Mouse (Mus musculus): Measurements from ENCODE around the gene Usp6nl. TPM values are rescaled to one million over a fixed set of nuclear protein-coding genes. Genes with fewer than 3 reads are reported as not detected.

Usp6nl gene
- polyA plus RNA-seq, 1 experiment from 2014 or later, result 8.9 TPM

DNA sequence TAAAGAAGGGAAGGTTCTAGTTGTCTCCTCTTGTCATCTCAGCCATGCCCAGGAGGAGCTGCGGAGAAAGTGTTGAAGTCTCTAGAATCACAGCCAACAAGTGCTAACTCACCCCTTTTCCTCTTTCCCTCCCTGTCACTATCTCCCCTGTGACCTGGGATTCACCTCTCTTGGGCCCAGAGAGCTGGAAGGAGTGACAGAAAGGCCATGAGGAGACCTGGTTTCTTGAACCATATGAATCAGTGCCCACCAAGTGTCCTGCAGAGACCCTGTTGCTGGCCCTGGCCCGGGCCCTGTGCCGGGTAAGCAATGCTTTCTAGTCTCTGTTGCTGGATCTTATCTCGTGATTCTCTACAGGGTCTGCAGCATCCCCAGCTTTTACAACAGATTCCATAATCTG, 155.4 kb downstream of the Usp6nl start:
- Histone ChIP-seq H3K27ac (replicated peaks) (peak overlapping the region; percentile 30; the same call in 1 of the 2 replicates), H3K9me3 (ENCODE audit: control insufficient read depth, low read length) (no peaks in the 10 kb centered on the region)

DNA sequence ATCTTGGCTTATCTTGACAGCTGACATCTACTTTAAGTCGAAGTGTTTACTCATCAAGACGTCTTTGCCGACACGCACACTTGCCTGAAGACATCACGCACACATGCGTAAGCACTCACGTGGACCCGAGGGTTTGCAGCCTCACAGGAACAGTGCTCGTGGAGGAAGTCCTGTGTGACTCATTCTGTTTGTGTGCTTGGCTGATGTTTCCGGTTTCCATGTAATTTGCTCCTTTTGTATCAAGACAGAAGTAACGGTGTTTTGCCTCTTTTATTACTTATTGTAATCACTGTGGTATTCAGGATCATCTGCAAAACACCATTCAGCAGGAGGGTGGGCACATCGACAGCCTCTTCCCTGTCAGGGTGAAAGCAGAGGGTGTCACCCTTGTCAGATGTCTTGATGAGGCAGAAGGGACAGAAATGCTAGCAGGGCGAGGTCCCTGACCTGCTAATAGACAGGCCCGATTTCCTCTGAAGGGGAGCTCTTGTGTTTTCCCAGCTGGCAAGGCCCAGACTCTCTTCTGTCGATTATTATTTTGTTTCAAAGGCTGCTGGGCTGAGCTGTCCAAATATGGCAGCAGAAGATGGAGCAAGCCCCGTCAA, 156.0 kb downstream of the Usp6nl start:
- Histone ChIP-seq H3K9ac (ENCODE audit: low read length) (no peak overlapping the region), H3K4me1 (replicated peaks; ENCODE audit: control insufficient read depth, insufficient read depth) (peaks cover 3% of the 10 kb centered on the region; the same call in 1 of the 2 replicates), H3K9me3 (ENCODE audit: control insufficient read depth, low read length) (no peaks in the 10 kb centered on the region), H3K4me3 (ENCODE audit: low read depth, low read length) (no peak overlapping the region), H3K27ac (replicated peaks) (peak overlapping the region; percentile 67), H3K4me2 (replicated peaks; ENCODE audit: low read depth) (no peak overlapping the region), H3K36me3 (ENCODE audit: control insufficient read depth, insufficient read depth, low read length) (no peaks in the 10 kb centered on the region), H3K27me3 (ENCODE audit: control insufficient read depth, insufficient read depth, low read length) (no peaks in the 10 kb centered on the region)
- DNase-seq (ENCODE audit: low spot score), result no peak
- ATAC-seq (ENCODE audit: low FRiP score, low TSS enrichment), result peak; percentile 60
- no peak for TF ChIP-seq CTCF (IDR thresholded peaks at IDR 0.05; ENCODE audit: low read depth)
- TF ChIP-seq EP300 (optimal IDR thresholded peaks at IDR 0.05), result no peak
- WGBS, result 32% methylated on average over 16 of the region's 16 CpGs

More for the DNA sequence above, 155.4 kb downstream of the Usp6nl start:
- no peaks in the 10 kb centered on the region for H3K27me3 ChIP-seq (ENCODE audit: control insufficient read depth, insufficient read depth, low read length)
- no peak overlapping the region for H3K9ac ChIP-seq (ENCODE audit: low read length)
- no peak for TF ChIP-seq CTCF (IDR thresholded peaks at IDR 0.05; ENCODE audit: low read depth)
- no peak for TF ChIP-seq EP300 (optimal IDR thresholded peaks at IDR 0.05)
- 83% methylated on average over 4 of the region's 4 CpGs for WGBS
- ATAC-seq (ENCODE audit: low FRiP score, low TSS enrichment) (no peak), DNase-seq (ENCODE audit: low spot score) (no peak)
- no peak overlapping the region for H3K4me2 ChIP-seq (replicated peaks; ENCODE audit: low read depth)
- H3K36me3 ChIP-seq (ENCODE audit: control insufficient read depth, insufficient read depth, low read length), result no peaks in the 10 kb centered on the region
- H3K4me1 ChIP-seq (replicated peaks; ENCODE audit: control insufficient read depth, insufficient read depth), result peaks cover 3% of the 10 kb centered on the region; the same call in 1 of the 2 replicates
- no peak overlapping the region for H3K4me3 ChIP-seq (ENCODE audit: low read depth, low read length)

DNA sequence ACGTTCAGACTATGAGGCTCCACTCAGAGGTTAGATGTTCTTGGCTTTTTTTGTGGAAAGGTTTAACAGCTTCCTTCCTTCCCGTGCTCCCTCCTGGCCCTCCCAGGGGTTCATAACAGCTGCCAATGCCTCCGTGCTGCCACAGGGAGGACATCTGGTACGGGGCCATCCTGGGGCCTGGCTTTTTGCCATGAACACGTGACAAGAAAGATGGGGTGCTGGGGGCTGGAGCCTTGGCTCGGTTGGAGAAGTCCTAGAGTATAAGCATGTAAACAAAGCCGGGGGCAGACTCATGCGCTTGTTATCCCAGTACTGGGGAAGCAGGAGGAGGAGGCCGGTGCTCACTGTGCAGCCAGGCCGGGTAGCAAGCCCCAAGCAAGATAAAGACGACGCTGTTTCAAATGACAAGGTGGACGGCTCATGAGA, 156.5 kb downstream of the Usp6nl start:
- no peaks in the 10 kb centered on the region for H3K27me3 ChIP-seq (ENCODE audit: control insufficient read depth, insufficient read depth, low read length)
- no peak overlapping the region for H3K9ac ChIP-seq (ENCODE audit: low read length)
- peak; percentile 38 for TF ChIP-seq CTCF (IDR thresholded peaks at IDR 0.05; ENCODE audit: low read depth)
- no peak for TF ChIP-seq EP300 (optimal IDR thresholded peaks at IDR 0.05)
- H3K36me3 ChIP-seq (ENCODE audit: control insufficient read depth, insufficient read depth, low read length), result no peaks in the 10 kb centered on the region
- DNase-seq (ENCODE audit: low spot score), result peak; percentile 33
- no peak overlapping the region for H3K4me2 ChIP-seq (replicated peaks; ENCODE audit: low read depth)
- WGBS, result 16% methylated on average over 13 of the region's 13 CpGs
- peak overlapping the region; percentile 67 for H3K27ac ChIP-seq (replicated peaks)
- H3K4me1 ChIP-seq (replicated peaks; ENCODE audit: control insufficient read depth, insufficient read depth), result peaks cover 3% of the 10 kb centered on the region; the same call in 1 of the 2 replicates
- ATAC-seq (ENCODE audit: low FRiP score, low TSS enrichment), result peak; percentile 74
- H3K9me3 ChIP-seq (ENCODE audit: control insufficient read depth, low read length), result no peaks in the 10 kb centered on the region
- no peak overlapping the region for H3K4me3 ChIP-seq (ENCODE audit: low read depth, low read length)

DNA sequence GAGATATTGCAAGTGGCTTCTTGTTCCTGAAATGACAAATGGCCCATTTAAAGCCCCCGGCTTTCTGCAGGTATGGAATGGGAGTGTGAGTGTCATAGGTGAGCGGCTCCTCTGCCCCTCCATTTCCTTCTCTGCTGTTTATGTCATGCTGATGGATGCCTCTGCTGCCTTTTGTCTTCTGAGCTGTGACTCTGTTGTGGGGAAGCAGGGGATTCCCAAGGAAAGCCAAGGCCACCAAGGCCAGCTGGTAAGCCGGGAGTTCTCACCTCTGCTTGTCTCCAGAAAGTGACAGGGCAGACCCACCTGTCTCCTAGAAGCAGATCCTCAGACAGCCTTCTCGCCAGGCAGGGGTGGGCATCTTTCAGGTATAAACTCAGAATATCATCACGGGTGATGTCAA, 157.2 kb downstream of the Usp6nl start:
- no peak for TF ChIP-seq CTCF (IDR thresholded peaks at IDR 0.05; ENCODE audit: low read depth)
- no peak for TF ChIP-seq EP300 (optimal IDR thresholded peaks at IDR 0.05)
- H3K27ac ChIP-seq (replicated peaks), result peak overlapping the region; percentile 67; the same call in 1 of the 2 replicates
- ATAC-seq (ENCODE audit: low FRiP score, low TSS enrichment) (no peak), DNase-seq (ENCODE audit: low spot score) (no peak)
- no peak overlapping the region for H3K4me2 ChIP-seq (replicated peaks; ENCODE audit: low read depth)
- 69% methylated on average over 5 of the region's 5 CpGs for WGBS
- H3K4me3 ChIP-seq (ENCODE audit: low read depth, low read length), result no peak overlapping the region
- H3K36me3 ChIP-seq (ENCODE audit: control insufficient read depth, insufficient read depth, low read length), result no peaks in the 10 kb centered on the region
- H3K9ac ChIP-seq (ENCODE audit: low read length), result no peak overlapping the region
- no peaks in the 10 kb centered on the region for H3K9me3 ChIP-seq (ENCODE audit: control insufficient read depth, low read length)
- H3K27me3 ChIP-seq (ENCODE audit: control insufficient read depth, insufficient read depth, low read length), result no peaks in the 10 kb centered on the region
- H3K4me1 ChIP-seq (replicated peaks; ENCODE audit: control insufficient read depth, insufficient read depth), result peaks cover 5% of the 10 kb centered on the region; the same call in 1 of the 2 replicates

DNA sequence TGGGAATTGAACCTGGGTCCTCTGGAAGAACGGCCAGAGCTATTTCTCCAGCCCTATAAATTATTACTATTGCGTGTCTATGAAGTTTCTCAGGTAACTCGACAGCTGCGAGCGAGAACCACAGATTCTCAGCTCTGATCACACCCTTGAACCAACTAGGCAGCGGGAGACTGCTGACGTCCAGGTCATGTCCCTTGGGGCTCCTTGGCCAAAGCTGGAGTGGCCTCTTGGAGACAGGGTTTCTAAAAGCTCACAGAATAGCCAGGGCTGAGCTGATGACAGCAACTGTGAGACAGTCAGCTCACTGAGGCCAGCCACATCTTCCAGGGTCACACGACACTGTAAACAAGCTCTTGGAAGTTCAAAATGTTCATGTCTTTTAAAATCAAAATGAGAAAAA, 159.5 kb downstream of the Usp6nl start:
- Histone ChIP-seq H3K36me3 (ENCODE audit: control insufficient read depth, insufficient read depth, low read length) (no peaks in the 10 kb centered on the region), H3K9me3 (ENCODE audit: control insufficient read depth, low read length) (no peaks in the 10 kb centered on the region), H3K27me3 (ENCODE audit: control insufficient read depth, insufficient read depth, low read length) (no peaks in the 10 kb centered on the region), H3K4me1 (replicated peaks; ENCODE audit: control insufficient read depth, insufficient read depth) (peaks cover 5% of the 10 kb centered on the region; the same call in 1 of the 2 replicates), H3K27ac (replicated peaks) (no peak overlapping the region), H3K4me2 (replicated peaks; ENCODE audit: low read depth) (no peak overlapping the region), H3K9ac (ENCODE audit: low read length) (no peak overlapping the region), H3K4me3 (ENCODE audit: low read depth, low read length) (no peak overlapping the region)
- TF ChIP-seq CTCF (IDR thresholded peaks at IDR 0.05; ENCODE audit: low read depth), result no peak
- no peak for TF ChIP-seq EP300 (optimal IDR thresholded peaks at IDR 0.05)
- WGBS, result 88% methylated on average over 8 of the region's 8 CpGs
- ATAC-seq (ENCODE audit: low FRiP score, low TSS enrichment) (no peak), DNase-seq (ENCODE audit: low spot score) (no peak)

DNA sequence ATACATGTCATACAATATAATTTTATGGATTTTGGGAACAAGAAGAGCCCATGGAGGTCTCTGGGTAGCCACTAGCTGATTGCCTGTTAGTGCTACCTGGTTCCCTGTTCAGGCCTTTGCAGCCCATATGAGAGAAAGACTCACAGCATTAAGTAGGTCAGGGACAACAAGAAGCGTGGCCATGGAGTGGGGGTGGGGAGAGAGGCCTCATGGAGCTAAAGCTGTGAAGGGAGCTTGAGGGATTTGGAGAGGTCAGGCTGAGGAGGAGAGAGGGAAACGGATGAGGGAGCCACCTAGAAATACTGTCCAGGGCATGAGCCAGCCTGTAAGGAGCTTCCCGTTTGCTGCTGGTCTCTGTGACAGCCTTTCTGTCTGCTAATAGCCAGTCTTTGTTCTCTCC, 159.9 kb downstream of the Usp6nl start:
- TF ChIP-seq EP300 (optimal IDR thresholded peaks at IDR 0.05) (no peak), CTCF (IDR thresholded peaks at IDR 0.05; ENCODE audit: low read depth) (no peak)
- no peak for ATAC-seq (ENCODE audit: low FRiP score, low TSS enrichment)
- peaks cover 5% of the 10 kb centered on the region; the same call in 1 of the 2 replicates for H3K4me1 ChIP-seq (replicated peaks; ENCODE audit: control insufficient read depth, insufficient read depth)
- 56% methylated on average over 3 of the region's 3 CpGs for WGBS
- H3K4me3 ChIP-seq (ENCODE audit: low read depth, low read length), result no peak overlapping the region
- no peak for DNase-seq (ENCODE audit: low spot score)
- no peaks in the 10 kb centered on the region for H3K9me3 ChIP-seq (ENCODE audit: control insufficient read depth, low read length)
- H3K4me2 ChIP-seq (replicated peaks; ENCODE audit: low read depth), result no peak overlapping the region
- no peak overlapping the region for H3K9ac ChIP-seq (ENCODE audit: low read length)
- no peaks in the 10 kb centered on the region for H3K27me3 ChIP-seq (ENCODE audit: control insufficient read depth, insufficient read depth, low read length)
- no peaks in the 10 kb centered on the region for H3K36me3 ChIP-seq (ENCODE audit: control insufficient read depth, insufficient read depth, low read length)
- no peak overlapping the region for H3K27ac ChIP-seq (replicated peaks)

Data from stomach, postnatal 0 days (tissue).